Mouse (Mus musculus) naive thymus-derived CD4-positive, alpha-beta T cell, adult 2 months (primary cell): Measurements from ENCODE around the gene Dscaml1.

Experiments used
- DNase-seq: peaks from one replicate; pipeline ENCODE4 v3.0.0-alpha.2; 2011; ENCODE audit warnings: low read depth

The Dscaml1 gene

DNA sequence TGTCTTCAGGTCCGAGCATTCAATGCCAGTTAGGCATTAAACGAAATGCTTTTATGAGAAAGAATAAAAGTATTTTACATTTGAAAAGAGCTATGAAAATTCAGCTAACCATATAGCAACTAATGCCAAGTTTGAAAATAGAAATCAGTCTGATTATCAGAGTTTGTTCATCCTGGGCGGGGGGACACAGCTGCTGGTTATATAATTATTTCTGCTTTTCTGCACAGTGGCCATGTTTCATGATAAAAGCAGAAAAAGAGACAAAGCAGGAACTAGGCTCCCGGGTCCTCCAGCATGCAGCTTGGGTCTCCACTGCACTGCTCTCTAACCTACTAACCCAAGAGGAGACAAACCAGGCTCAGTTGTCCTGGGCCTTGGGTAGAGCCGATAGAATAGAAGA, 143.9 kb downstream of the Dscaml1 start:
- no peak for DNase-seq

DNA sequence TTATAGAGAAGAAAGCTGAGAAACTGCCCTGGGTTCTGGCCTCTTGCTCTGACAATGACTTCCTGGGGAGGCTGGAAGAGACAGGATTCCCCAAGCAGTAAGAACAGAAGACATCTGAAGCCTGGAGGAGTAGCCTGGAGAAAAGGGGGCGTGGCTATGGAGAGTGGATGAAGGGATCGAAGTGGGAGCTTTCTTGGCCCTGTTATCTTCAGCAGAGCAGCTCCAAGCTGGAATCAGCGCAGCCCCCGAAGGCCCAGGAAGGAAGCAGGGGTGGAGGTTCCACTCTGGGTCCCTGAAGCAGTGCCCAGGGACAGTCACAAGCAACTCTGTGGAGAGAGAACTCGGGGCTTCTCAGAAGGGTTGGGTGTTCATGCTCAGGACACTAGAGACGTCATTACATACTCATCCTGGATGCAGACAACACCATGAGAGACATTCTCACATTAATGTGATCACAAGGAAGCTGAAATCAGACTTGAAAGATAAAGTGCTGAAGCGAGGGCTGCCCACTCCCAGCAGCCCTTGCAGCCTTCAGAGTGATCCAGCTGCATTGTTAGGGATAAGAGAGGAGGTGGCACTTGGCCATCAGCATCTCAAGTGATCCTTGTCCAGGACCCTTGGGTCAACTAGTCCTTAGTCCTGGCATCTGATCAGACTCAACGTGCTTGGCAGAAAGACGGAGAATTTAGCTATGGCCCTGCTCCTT, 146.5 kb downstream of the Dscaml1 start:
- DNase-seq: no peak

DNA sequence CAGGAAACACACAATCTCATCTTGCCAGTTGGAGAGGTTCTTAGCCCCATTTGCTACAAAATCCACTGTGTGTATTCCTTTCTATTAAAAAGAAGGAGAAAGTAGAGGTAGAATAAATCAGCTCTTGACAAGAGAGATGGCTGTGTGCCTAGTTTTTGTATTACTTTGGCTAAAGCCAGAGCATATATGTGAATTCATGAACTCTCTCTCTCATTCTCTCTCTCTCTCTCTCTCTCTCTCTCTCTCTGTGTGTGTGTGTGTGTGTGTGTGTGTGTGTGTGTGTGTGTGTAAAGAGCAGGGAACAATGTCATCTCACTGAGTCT, 147.0 kb downstream of the Dscaml1 start:
- no peak for DNase-seq

DNA sequence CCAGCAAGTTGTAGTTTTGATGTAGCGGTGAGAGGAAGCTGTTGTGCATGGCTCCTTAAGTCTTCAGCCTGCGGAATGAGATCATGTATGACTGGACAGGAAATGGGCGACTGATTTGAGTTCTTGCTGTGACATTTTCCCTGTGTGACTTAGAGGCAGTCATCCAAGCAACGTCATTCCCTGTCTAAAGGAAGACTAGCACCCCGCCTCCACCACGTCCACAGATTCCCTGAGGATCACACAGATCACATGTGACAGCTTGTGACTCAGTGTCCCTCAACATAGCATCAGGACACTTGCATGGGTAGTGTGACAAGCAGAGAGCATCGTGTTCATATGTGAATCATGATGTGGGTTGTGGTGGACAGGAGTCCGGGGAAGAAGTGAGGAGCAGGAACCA, 147.6 kb downstream of the Dscaml1 start:
- DNase-seq: no peak

DNA sequence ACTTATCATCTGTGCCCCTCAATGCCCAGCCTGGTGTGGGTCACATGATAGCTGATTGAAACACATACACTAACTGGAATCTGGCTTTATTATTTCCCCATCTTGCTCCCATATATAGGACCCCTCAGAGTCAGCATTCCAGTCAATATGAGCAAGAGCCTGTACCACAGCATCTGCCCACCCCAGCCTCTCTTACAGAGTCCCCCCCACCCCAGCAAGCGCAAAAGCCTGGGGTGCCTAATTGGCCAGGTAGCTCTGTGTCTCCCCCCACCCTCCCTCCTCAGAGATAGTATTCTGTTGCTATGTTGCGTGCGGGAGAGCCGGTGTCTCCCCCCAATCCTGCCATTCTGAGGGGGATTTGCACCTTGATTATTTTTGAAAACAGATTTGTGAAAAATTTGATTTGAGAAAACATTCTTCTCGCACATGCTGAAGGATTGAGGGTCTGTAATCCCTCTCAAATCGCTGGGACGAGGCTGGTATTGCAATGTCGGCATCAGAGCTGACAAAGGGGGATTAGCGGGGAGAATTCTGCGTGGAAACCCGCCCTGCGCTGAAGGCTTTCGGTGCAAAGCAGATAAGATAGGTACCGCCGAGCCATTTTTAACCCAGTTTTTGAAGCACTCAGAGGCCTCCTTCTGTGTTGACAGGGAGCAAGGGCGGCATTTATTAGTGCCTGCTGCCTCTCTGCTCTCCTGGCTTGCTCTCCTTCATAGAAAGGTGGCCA, 153.8 kb downstream of the Dscaml1 start:
- DNase-seq: no peak

DNA sequence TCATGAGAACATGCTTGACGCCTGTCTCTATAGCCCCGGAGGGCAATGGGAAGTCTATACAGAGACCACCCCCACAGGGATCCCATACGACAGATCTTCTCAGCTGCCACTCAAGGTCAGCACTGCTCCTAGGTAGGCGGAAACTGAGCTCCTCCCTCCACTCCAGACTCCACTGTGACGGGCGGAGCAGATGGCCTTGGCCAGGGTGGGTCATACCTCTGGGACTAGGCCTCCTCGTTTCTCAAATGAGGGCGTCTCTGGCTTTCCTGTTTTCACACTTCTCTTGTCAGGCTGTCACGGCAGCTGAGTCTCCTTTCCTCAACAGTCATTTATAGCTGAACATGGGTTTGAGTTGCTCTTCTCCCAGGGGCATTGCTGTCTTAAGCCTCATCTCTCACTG, 160.0 kb downstream of the Dscaml1 start:
- no peak for DNase-seq

DNA sequence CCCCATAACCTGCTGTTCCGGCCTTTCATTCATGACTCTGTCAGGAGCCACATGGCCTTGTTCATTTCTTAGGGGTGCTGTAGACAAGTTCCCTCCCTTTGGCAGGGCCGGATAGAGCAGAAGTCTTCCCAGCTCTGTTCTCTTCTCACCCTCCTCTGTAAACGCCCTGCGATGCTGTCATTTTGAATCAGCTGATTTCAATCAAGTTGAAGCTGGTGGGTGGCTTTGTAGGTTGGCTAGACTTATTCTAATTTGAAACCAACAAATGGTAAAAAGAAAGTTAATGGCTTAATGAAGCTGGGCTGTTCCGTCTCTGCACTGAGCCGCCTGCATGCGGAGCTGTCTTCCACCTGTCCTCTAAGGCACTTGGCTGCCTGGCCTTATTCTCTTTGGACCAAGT, 161.3 kb downstream of the Dscaml1 start:
- DNase-seq: no peak

DNA sequence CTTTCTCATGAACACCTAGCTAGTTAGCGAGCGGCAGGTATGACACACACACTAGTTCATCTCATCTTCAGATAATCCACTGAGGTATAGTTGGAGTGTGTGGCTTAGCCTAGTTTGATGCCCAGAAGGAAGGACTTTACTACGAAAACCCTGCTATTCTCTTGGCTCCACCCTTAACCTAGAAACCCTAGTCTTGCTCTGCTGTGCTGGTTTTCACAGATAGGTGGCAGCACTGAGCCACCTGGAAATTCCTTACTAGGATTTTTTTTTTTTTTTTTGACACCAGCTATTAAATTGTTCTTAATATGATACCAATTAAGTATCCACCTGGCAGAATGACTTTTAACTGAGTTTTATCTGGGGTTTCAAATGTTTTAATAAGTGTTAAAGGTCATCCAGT, 163.4 kb downstream of the Dscaml1 start:
- peak; percentile 52 for DNase-seq

DNA sequence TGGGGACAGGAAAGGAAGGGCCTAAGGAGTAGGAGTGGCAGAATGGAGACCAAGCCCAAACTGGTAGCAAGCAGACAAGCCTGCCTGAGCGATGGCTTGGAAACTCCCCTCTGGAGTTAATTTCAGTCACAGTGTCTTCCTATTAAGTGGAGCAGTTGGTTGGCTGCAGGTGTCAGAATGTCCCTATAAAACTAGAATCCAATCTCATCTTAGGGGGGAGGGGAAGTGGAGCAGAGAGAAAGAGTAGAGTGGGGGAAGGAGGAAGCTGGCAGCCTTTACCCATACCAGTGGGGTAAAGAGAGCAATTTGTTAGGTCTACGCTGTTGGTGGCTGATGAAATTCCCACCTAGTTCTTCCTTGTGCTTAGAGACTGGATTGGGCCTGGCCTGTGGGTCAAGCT, 164.6 kb downstream of the Dscaml1 start:
- DNase-seq: no peak

DNA sequence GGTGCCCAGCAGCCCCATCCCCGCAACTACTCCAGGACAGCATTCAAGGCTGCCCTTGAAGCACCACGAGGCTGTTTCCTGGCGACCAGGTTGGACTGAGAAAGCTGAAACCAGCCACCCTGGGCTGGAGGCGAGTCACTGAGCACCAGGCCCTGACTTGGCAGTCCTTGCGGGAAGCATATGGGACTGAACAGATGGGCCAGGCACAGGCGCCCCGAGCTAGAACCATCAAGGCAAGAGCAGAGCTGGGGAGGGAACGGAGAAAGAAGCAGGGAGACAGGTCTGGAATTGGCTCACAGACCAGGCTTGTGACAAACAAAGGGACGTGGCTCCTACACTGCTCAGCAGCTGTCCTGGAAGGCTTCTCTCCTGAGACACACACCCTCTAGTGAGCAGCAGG, 165.9 kb downstream of the Dscaml1 start:
- DNase-seq: no peak

DNA sequence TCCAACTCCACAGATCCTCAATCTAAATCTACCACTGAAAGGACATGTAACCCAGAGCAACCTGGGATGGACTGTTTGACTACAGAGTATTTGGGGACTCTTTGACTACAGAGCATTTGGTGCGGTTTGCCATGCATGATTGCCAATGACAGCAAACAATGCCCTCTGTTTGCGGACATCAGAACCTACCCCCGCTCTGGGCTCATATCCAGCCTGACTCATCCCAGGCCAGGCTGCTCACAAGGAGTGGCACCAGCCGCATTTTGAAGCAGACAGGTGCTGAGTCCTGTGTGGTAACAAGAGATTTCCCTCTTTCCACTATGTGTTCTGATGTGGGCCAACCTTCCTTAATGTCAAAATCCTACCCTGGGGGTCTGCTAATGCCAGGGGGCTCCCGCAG, 171.7 kb downstream of the Dscaml1 start:
- DNase-seq: no peak

DNA sequence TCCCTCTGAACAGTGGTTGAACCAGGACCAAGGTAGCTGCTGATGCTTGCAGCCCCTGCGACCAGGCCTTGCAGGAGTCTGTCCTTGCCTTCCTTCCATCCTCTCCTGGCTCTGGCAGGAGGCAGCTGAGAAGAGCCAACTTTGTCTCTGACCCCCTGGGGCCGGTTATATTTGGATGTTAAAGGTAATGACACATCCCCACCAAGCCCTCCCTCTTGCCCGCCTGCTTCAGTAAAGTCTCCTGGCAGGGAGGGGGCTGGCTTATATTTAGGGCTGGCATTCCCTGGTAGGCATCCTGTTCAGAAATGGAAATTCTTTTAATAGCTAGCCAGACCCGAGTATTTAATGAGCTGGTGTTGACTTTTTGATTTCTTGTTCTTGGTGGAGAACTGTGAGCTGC, 172.9 kb downstream of the Dscaml1 start:
- no peak for DNase-seq

DNA sequence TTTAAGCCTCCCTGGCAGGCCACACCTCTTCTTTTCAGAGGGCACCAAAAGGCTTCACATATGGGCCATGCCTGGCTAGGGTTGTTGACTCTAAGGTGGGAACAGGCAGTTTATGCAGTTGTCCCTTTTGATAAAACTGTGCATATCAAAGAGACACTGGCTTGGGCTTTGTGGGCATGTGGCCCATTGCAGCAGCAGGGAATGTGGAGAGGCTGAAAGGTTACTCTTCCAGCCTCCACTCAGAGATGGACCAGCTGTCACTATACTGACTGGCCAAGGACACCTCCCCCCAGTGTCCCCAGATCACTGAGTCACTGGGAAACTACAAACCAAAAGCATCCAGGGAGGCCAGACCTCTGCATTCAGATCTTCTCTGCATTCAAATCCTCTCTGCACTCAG, 180.9 kb downstream of the Dscaml1 start:
- no peak for DNase-seq

DNA sequence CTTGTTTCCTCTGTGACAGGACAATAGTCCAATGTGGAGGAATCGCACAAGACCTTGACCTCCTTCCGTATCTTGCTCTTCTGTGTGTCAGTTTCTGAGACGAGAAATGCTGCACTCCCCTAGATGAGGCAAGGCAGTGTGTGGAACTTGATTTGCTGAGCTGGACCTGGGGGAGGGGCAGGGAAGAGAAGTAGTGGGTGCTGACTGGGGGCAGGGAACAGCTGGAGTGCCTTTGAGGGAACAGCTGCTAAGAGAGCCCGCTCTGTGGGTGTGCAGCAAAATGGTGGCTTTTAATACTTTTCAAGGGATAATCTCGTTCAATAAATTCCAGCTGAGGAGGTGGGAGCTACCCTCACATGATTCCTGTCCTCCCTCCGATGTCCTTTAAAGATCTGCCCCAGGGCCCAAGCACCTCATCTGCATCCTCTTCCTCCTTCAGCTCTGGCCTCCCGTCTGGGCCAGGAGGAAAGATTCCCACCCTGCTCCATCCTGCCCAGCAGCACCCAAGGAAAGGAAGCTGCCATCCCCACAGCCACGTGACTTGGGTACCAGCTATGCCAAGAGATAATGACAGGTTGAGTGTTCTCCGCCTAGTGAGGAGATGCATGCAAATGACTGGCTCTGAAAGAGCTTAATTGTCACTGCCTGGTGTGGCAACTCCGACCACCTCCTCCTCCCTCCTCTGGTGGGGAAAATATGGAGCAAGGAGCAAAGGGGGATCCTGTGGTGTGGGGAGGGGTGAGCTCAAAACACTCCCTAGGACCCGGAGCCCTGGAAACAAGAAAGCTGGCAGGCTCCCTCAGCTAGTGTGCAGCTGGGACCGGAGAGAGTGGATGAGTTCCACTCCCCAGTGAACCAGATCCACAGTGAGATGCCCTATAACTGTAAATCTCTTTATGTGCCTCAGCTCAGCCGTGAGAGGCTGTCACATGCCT, 181.9 kb downstream of the Dscaml1 start:
- DNase-seq: no peak

DNA sequence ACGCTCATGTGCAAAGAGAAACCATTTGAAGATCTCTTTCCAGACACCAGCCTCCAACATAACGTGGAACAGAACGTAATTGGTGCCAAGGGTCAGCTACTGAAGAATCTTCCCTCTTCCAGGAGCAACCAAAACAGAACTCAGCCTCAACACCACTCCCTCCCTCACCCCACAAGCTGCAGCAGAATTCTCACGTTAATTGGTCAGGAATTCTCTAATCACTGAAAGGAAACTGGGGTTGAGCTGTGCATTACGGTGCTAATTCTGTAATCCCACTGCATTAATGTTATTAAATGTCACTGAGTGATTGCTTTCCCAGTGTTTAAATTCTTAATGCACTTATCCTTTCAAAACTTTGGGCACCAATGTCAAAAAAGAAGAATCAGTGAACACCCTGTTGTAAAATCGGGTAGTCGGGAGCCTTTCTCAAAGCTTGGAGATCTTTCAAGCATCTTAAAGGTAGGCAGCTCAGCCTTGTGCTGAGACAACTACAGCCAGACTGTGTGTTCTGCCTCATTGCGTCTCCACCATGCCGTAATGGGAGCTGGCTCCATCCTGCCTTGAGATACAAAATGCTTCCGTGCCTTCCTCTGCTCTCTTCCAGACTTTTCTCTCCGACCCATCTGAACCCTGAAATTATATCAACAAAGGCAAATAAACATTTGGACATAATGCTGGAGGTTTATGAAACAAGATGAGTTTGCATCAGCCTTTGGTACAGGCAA, 184.1 kb downstream of the Dscaml1 start:
- DNase-seq: no peak

DNA sequence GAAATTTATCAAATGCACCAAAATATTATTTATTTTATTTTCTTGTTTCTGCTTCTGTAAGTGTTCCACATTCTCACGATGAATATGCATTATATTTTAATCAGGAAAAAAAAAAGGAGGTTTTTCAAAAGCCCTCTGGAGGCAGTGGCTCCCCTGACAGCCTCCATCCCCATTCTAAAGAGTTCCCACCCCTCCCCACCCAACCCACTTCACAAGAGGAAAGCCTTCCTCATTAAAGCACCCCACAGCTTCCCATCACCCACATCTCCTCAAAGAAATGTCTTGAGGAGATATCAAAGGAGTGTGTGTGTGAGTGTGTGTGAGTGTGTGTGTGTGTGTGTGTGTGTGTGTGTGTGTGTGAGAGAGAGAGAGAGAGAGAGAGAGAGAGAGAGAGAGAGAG, 188.2 kb downstream of the Dscaml1 start:
- DNase-seq: no peak

DNA sequence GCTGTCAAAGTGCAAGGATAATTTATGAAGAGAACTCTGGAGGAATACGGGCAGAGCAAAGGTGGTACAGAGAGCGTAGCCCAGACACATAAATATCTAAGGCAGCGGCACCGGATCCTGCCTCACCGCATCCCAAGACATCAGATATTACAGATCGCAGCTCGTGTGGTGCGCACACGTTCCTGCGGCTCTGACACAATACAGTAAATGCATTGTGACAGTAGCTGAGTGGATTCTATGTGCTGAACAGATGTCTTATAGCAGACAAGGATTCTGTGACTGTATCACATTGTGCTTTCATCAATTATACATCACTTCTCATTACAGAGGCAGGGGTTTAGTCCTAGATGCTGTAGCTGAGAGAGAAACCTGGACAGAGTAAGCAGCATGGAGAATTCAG, 191.5 kb downstream of the Dscaml1 start:
- no peak for DNase-seq

DNA sequence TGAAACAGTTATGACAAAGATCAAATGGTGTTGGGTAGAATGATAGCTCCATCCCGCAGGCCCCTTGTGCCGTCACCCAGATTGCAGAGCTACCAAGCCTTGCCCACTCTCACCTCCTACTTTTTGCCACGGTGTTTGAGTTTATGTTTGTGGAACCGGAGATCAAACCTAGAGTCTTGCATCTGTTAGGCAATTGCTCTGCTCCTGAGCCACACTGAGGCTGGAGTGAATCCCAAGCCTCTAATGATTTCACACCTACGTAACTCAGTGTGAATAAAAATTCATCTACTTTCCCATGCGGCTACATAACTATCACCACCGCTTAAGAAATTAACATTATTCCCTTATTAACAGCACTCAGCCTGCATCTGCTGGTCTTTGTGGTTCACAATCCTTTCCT, 192.0 kb downstream of the Dscaml1 start:
- no peak for DNase-seq

DNA sequence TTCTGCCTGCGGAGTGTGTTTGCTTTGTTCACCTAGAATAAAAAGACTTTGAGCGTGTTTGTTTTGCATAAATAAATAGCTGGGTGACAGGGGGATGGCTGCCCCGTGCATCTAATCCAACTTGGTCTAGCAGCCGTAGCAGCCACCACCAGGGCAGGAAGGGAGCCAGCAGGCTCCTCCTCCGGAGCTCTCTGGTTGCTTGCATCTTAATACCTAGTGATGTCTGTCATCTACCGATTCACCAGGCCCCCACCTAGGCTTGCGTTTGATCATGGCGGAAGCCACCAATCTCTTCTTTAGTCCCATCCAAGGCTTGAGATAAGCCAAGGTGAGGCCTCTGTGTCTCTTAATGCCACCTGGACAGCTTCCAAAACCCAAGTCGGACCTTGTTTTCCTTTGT, 193.6 kb downstream of the Dscaml1 start:
- no peak for DNase-seq

DNA sequence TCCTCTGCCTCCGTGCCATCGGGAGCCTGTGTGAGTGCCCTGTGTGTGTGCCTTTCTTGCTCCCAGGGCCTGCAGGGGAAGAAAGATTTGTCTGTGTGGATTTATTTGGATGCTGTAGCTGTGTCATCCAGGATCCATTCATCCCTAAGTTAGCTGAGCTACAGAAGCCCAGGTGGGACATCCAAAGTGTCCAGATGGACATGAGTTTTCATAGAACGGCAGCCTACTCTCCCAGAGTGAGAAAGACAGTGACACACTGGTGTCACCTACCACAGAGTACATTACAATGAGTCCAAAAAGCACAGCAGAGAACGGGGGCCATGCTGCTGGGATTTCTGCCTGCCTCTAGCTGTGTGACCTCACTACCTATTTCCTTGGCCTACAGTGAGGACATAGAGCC, 194.5 kb downstream of the Dscaml1 start:
- no peak for DNase-seq

DNA sequence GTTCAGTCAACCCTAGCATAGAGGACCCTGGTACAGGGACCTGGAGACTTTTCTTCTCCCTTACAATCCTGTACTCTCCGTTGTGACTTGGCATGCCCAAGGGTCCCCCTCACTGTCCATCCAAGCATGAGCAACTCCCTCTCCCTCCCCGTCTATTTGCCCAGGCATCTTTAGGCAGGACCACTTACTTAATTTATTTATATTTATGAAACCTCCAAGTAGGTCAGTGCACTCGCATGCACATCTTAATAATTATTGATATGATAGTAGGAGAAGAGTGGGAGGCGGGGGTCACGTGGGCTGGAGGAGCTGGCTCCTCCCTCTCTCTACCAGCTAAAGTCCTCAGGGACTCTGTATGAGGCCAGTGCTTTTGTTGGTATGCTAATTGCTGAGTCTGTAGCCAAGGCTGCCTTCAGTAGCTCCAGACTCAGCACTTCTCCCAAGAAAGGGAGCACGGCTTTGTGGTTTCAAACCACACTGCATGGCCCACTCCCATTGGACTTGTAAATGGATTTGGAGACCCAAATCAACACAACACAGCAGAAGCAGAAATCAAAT, 199.5 kb downstream of the Dscaml1 start:
- no peak for DNase-seq

DNA sequence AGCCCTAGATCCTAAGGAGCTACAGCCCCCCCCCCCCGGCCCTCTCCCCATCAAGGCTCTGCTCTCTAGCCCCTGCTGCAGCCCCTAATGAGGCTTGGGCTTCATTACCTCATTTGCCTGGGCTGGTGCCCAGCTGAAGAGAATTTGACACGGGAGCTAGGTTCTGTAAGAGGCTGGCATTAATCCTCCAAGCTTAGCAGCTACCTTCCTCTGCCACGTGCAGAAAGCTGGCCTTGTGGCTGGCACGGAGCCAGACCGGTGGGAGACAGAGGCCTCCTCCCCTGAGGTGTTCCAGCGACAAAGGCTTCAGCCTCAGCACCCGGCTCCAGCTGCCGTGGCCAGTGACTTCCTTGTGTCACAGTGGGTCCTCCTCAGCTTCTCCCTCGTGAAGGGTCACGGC, 206.1 kb downstream of the Dscaml1 start:
- no peak for DNase-seq
